Mouse (Mus musculus) small intestine, adult 2 months (tissue): ENCODE data around the gene Dusp23. TPM values are rescaled to one million over a fixed set of nuclear protein-coding genes. Genes with fewer than 3 reads are reported as not detected.

Experiments used
- H3K27ac ChIP-seq: fragments of 200-500 bp; 2 replicates; pipeline ENCODE4 v1.5.1; 2012; ENCODE audit warnings: low read depth, low read length, control low read depth, inconsistent platforms; ENCODE audit not compliant: insufficient read depth
- H3K27me3 ChIP-seq: fragments of 200-500 bp; 2 replicates; pipeline ENCODE4 v1.6.1; 2012; ENCODE audit warnings: mild to moderate bottlenecking, moderate library complexity, low read length, inconsistent platforms; ENCODE audit not compliant: control insufficient read depth, insufficient read depth
- H3K36me3 ChIP-seq: fragments of 200-500 bp; 2 replicates; pipeline ENCODE4 v1.6.1; 2012; ENCODE audit warnings: mild to moderate bottlenecking, low read length, control low read depth, inconsistent platforms; ENCODE audit not compliant: control insufficient read depth, insufficient read depth
- H3K4me1 ChIP-seq: fragments of 200-500 bp; 2 replicates; pipeline ENCODE4 v1.6.1; 2012; ENCODE audit warnings: low read length, inconsistent platforms, mixed read lengths; ENCODE audit not compliant: control insufficient read depth, insufficient read depth, insufficient read length
- H3K4me3 ChIP-seq: fragments of 200-500 bp; 2 replicates; pipeline ENCODE4 v1.5.1; 2012; ENCODE audit warnings: low read depth, mild to moderate bottlenecking, control low read depth, inconsistent platforms, low read length, moderate library complexity
- CTCF ChIP-seq: fragments of 200-500 bp; IDR thresholded peaks from 2 replicates; pipeline ENCODE4 v1.5.1; 2012; ENCODE audit warnings: low read depth, mild to moderate bottlenecking, control low read depth, inconsistent platforms, low read length, moderate library complexity, mixed read lengths; ENCODE audit not compliant: insufficient replicate concordance, insufficient read length; ENCODE audit errors: extremely low read depth
- POLR2A ChIP-seq: fragments of 200-500 bp; IDR thresholded peaks from 2 replicates; pipeline ENCODE4 v1.6.1; 2012; ENCODE audit warnings: low read depth, mild to moderate bottlenecking, control low read depth, inconsistent platforms, low read length, moderate library complexity
- WGBS: fragments of 180-500 bp; shearing (Covaris S2); methylation state at CpG from one replicate; pipeline ENCODE4 v1.1.7; 2018; 5-methylcytosine and 5-hydroxymethylcytosine counted together
- polyA plus RNA-seq: library from polyadenylated mRNA; depleted of rRNA; stranded (reverse); fragments of >200 nt; gene quantifications from 2 replicates; pipeline ENCODE4 v1.2.3, GENCODE M21; 2012

Dusp23 gene
- polyA plus RNA-seq, 1 experiment: 14.4 TPM

DNA sequence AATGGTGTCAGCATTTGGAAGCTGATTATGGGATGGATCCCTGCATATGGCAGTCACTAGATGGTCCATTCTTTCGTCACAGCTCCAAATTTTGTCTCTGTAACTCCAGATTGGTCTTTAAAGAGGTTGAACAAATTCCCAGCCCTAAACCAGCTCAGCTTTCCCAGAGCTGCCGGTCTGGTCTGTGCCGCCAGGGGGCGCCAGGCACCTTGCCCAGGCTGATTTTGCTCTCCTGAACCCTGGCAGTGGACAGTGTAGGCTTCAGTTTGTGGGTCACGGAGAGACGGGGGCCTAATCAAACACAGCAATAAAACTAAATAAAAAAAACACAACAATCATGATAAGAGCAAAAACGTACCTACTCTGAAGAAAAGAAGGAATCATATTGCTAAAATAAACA lies 13.5 kb downstream of the Dusp23 start:
- no peak overlapping the region for H3K4me3 ChIP-seq
- no peaks in the 10 kb centered on the region for H3K36me3 ChIP-seq
- no peak overlapping the region for H3K27ac ChIP-seq
- WGBS: 4% methylated on average over 7 of the region's 7 CpGs
- TF ChIP-seq CTCF (peak; percentile 98), POLR2A (no peak)
- H3K27me3 ChIP-seq: peaks cover 3% of the 10 kb centered on the region; the same call in 1 of the 2 replicates
- no peaks in the 10 kb centered on the region for H3K4me1 ChIP-seq

GRCm38 (mm10) chr1:172618141-172618540 lies 14.6 kb downstream of the Dusp23 start:
- peaks cover 3% of the 10 kb centered on the region; the same call in 1 of the 2 replicates for H3K27me3 ChIP-seq
- no peaks in the 10 kb centered on the region for H3K36me3 ChIP-seq
- TF ChIP-seq POLR2A (no peak), CTCF (no peak)
- no peaks in the 10 kb centered on the region for H3K4me1 ChIP-seq
- WGBS: 68% methylated on average over 4 of the region's 4 CpGs
- no peak overlapping the region for H3K27ac ChIP-seq
- H3K4me3 ChIP-seq: no peak overlapping the region

DNA sequence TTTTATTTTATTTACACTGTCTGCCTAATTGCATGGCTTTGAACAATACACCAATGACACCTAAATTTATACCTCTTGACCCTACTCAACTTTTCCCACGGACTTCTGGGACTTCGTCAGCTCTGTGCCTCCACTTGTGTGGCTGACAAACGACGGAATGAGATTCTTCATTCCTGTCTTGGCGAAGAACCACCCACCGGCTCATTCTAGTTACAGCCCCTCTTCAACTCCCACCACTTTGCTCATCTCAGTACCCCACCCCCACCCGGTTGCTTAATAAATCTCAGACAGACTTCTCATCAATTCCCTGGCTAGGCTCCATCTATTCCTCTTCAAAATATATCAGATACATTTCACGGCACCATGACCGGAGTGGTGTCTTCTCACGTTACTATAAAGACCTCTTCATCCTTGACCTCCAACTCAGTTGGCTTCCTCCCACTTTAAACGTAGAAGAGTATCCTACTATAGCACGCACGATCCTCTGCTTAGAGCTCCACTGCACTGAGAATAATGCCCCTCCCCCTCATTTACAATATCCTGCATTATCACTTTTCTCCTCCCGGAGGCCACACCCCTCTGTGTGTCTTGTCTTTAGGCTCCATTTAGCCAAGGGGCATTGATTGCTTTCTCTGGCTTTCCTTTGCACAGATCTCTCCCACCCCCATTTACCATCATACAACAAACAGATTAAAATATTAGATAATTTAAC lies 15.2 kb downstream of the Dusp23 start:
- no peak overlapping the region for H3K4me3 ChIP-seq
- H3K27ac ChIP-seq: no peak overlapping the region
- H3K36me3 ChIP-seq: no peaks in the 10 kb centered on the region
- H3K27me3 ChIP-seq: peaks cover 3% of the 10 kb centered on the region; the same call in 1 of the 2 replicates
- whole genome bisulfite sequencing: 33% methylated on average over 14 of the region's 14 CpGs
- no peaks in the 10 kb centered on the region for H3K4me1 ChIP-seq
- TF ChIP-seq CTCF: no peak

DNA sequence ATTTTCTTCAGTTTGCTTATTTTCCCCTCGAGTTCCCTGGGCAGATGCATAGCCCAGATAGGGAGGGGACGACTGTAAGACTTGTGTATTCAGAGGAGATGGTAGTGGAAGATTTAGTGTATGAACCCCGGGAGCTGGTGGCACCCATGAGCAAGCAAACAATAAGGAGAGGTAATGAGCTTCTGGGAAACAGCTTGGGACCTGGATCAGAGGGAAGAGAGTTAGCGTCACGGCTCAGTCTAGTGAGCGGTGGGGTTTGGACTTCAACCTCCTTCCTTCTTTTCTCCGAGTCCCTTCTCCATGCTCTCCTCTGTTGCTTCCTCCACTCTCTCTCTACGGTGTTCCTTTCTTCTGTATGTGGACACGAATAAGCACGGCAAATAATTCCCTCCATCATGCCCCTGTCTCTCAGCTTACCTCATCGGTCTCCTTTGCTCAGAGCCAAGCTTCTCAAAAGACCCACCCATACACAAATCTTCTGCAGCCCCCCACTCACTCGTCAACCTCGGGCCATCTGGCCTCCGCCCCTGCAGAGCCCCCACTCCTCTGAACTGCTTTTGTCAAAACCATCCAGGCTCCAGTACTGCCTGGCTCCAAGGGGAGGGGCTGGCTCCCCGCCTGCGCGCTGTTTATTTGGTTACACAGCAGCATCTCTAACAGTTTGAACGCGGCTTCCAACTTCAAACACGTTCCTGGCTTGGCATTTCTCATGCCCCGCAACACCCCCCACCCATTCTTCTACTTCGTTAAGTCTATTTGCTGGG lies 16.0 kb downstream of the Dusp23 start:
- Histone ChIP-seq H3K27ac (no peak overlapping the region), H3K4me3 (no peak overlapping the region), H3K36me3 (no peaks in the 10 kb centered on the region), H3K27me3 (peaks cover 3% of the 10 kb centered on the region; the same call in 1 of the 2 replicates), H3K4me1 (no peaks in the 10 kb centered on the region)
- WGBS: 10% methylated on average over 22 of the region's 22 CpGs
- no peak for TF ChIP-seq POLR2A
- no peak for TF ChIP-seq CTCF

GRCm38 (mm10) chr1:172615412-172615811 lies 17.4 kb downstream of the Dusp23 start:
- WGBS: 44% methylated on average over 4 of the region's 4 CpGs
- no peak overlapping the region for H3K4me3 ChIP-seq
- peaks cover 3% of the 10 kb centered on the region; the same call in 1 of the 2 replicates for H3K27me3 ChIP-seq

DNA sequence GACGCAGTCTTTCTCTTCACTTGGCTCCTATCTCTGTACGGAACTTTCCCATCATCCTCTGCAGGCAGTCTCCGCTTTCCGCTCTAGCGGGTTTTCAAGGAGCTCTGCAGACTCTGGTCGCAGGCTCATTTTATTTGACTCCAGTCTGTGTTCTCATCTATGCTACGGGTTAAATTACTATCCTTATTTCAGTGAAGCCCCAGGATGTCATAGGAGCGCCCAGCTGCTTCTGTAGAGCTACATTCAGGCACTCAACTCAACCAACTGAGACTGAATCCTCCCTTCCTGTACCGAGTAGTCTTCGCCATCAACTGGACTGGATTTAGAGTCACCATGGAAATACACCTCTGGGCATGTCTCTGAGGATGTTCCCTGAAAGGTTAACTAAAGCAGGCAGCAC lies 18.1 kb downstream of the Dusp23 start:
- no peak overlapping the region for H3K27ac ChIP-seq
- TF ChIP-seq POLR2A (no peak), CTCF (no peak)
- H3K36me3 ChIP-seq: no peaks in the 10 kb centered on the region
- H3K4me3 ChIP-seq: no peak overlapping the region
- no peaks in the 10 kb centered on the region for H3K4me1 ChIP-seq
- H3K27me3 ChIP-seq: peaks cover 3% of the 10 kb centered on the region; the same call in 1 of the 2 replicates
- WGBS: 86% methylated on average over 10 of the region's 10 CpGs

More at GRCm38 (mm10) chr1:172615412-172615811, 17.4 kb downstream of the Dusp23 start:
- H3K36me3 ChIP-seq: no peaks in the 10 kb centered on the region
- no peak overlapping the region for H3K27ac ChIP-seq
- no peaks in the 10 kb centered on the region for H3K4me1 ChIP-seq
- TF ChIP-seq POLR2A: no peak
- no peak for TF ChIP-seq CTCF

DNA sequence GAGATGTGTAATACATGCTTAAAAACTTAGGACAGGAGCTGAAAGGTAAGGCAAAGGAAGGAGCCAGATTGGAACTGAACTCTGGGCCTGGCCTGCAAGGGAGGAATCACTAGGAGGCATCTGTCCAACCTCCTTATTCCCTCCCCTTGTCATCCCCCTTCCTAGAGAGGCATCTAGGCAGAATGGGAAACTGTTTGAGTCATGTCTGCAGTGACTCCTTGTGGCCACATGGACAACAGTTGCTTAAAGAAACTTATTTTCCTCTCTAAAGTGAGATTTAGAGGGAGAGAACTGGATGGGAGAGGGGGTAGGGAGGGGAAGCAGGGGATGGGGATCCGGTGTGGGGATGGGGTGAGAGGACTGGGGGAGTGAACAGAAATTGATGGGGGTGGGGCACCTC lies 20.0 kb downstream of the Dusp23 start:
- Histone ChIP-seq H3K27me3 (peaks cover 3% of the 10 kb centered on the region; the same call in 1 of the 2 replicates), H3K4me3 (no peak overlapping the region), H3K4me1 (no peaks in the 10 kb centered on the region), H3K36me3 (no peaks in the 10 kb centered on the region), H3K27ac (no peak overlapping the region)
- TF ChIP-seq CTCF (no peak), POLR2A (no peak)
- 50% methylated on average over 1 of the region's 1 CpGs for WGBS
